Mouse (Mus musculus) cerebellum, postnatal 4 days (tissue): ENCODE data around the gene Nus1.

Experiments used
- DNase-seq, 2 experiments: peaks; one replicate each; pipeline ENCODE4 v3.0.0; 2022; ENCODE audit warnings: low spot score in 2 of 2, mixed read lengths in 1 of 2

The Nus1 gene

DNA sequence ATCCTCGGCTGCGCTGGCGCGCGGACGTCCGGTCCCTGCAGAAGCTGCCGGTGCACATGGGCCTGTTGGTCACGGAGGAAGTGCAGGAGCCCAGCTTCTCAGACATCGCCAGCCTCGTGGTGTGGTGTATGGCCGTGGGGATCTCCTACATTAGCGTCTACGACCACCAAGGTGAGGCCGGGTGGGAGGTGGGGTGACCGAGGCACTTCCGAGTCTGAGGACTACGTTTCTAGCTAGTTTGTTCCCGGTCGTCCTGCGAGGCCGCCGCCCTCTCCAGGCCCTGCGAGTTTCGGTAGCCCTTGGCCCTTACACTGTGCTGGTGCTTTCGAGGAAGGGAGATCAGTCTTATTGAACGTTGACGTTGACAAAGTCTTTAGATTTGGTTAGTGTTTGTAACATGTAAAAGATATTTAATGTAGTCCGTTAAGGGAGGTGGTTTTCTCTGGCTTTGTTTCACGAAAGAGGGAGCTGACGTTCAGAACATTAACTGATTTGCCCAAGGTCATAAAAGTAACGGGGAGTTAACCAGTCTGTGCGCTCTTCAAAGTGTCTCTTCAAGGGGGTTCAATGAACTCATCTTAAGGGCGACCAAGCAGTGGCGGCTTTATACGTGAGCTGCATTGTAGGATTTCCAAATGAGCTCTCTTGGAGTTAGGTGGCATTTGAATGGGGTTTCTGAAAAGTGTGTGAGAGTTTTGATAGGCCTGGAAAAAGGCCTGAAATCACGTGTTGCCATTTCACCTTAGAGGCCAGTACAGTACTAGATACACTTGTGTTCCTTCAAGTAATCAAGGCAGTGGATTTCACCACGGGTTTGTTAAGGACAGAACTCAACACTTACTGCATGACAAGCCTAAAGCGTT is 882 bp downstream of the Nus1 start:
- DNase-seq: no peak

DNA sequence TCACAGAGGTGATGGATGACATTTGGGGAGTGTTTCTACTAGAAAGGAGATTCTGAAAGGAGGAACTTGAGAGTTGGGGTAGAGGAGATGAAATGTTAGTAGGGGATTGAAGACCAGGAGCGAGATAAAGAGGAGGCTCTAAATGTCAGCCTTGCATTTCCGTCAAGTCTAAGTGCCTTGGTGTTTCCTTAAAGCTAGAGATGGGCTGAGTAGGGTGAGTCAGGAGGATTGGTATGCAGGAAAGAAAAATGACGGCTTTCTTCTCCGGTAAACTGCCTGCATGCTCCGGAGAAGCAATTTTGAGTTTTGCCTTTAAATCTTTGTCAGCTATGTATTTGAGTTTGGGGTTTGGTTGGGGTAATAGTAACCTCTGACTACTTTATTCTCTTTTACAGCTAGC is 1.6 kb downstream of the Nus1 start:
- no peak for DNase-seq

GRCm38 (mm10) chr10:52419402-52419801 is 2.1 kb downstream of the Nus1 start:
- no peak for DNase-seq

GRCm38 (mm10) chr10:52420526-52420925 is 3.2 kb downstream of the Nus1 start:
- DNase-seq: no peak

DNA sequence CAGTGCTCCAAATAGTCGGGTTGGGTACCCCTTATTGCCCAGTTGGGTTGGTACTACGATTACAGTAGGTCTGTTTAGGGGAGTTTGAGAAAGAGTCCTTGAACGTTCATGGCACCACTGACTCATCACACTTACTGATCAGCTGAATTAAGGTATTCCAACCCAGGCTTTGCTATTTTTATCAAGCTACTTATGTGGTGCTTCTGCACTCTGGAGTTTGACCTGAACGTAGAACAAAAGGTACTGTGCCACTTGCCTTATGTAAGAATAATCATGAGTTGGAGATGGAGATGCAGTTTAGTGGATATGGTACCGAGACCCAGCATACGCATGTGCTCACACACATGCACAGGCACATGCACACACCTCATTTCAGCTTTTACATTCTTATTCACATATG is 4.4 kb downstream of the Nus1 start:
- DNase-seq: no peak

- no peak for DNase-seq
Observed at GRCm38 (mm10) chr10:52423097-52423496, 5.8 kb downstream of the Nus1 start.

DNA sequence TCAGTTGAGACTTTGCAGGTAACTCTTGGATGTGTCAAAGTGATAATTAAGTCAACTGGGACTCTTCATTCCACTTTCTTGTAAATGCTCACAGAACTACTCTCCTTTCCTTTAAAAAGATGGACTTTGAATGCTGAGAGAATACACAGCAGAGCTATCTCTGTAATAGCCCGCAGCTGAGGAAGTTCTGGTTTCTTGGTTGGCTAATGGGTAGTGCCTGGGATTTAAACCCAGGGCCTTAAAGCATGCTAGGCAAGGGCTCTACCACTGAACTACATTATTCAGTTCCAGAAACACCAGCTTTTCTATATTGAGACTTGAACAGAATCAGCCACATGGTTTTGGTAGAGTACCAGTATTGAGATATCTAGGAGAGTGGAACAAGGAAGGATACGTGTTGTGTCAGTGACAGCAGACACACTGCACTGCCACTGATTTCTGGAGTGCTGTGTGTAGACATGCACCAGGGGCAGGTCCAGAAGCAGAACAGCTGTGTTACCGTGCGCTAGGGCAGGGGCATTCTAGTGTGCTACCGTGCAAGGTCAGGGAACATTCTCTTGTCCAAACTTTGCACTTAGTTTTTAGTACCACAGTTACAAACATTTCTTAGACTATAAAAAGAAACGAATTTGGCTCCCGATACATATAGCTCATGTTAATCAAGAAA is 9.1 kb downstream of the Nus1 start:
- DNase-seq: no peak

DNA sequence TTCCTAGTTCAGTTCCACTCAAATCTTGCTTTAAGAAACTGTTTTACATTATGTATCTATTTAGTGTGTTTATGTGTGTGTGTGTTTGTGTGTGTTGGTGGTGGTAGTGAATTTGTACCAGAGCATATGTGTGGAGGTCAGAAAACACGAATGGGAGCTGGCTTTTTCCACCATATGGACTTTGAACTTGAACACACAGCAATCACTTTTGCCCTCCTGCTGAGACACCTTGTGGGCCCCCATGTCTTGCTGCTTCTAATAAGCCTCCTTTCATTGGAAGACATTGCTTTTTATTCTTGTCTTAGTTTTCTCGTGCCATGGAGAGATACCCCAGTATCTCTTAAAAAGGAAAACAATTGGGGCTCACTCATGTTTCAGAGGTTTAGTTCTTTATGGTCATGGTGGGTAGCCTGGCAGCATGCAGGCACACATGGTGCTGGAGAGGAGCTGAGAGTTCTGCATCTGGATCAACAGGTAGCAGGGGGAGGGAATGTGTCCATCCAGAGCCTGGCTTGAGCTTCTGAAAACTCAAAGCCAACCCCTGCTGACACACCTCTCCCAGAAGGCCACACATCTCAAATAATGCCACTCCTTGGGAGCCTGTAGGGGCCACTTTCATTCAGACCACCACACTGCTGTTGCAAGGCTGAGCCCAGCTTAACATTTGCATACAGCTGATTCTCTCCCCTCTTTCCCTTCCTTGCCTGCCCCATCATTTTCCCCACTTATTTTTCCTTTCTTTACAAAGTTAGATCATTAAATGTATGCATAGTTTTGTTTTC is 10.5 kb downstream of the Nus1 start:
- no peak for DNase-seq

GRCm38 (mm10) chr10:52430953-52431352 is 13.6 kb downstream of the Nus1 start:
- no peak for DNase-seq

DNA sequence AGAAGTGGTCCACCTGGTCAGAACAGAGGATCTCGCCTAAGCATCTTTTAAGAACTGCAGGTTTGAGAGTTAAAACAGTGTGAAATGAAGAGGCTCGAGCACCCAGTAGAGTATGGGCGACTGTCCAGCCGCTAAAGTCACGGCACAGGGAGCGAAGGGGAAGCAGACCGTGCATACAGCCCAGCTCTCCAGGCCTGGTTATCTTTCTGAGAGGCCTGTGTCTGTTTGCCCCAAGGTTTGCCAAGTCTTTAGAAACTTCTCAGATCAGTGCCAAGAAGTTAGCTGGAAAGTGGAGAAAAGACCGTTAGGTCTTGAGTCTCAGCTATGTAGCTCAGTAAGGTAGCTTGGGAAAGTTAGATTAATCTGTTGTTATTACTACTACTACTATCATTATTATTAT is 17.5 kb downstream of the Nus1 start:
- no peak for DNase-seq

GRCm38 (mm10) chr10:52460614-52461013 is 43.3 kb downstream of the Nus1 start:
- DNase-seq: no peak

DNA sequence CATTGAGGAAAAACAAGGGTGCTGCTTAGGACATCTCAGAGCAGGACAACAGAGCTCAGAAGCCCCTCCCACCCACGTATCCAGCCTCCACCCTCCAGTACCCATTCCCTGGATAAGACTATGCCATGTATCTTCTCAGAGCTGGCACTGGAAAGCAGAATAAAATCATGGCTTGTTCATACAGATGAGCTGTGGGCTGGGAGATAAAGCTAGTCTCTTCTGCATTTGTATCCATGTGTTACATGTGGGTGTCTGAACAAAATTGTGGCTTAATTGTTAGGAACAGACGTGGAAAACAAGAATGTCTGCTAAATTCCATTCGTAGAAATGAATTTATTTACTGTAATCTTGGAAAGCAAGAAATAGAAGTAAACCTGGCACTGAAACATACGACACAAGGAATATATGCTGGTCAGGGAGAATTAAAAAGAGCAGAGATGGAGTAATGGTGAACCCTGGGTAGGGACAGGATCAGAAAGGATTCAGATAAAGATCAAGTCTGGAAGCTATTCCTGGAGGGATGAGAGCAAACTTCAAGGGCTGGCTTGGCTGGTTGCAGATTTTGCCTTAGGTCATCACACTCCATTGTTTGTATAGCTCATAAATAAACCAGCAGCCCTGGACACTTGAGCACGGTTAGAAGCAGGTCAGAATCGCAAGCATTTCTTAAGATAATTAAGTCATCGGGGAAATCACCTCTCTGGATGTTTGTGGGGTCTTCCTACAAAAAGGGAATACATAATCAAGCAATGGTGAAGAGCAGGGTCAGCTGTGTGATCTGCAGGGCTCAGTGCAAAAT is 46.8 kb downstream of the Nus1 start:
- no peak for DNase-seq

GRCm38 (mm10) chr10:52471520-52471919 is 54.2 kb downstream of the Nus1 start:
- no peak for DNase-seq
